9 mouse cellular contexts compared by ENCODE assay signal in genomic region chr5:120143941-120144340, GRCm38 (mm10). TPM values are rescaled to one million over a fixed set of nuclear protein-coding genes. Genes with fewer than 3 reads are reported as not detected.
DNase-seq lines count a peak whose midpoint lies in the region; ATAC-seq lines count a peak whose summit lies in the region.
"Had no signal": no experiment of that assay in that cellular context is flagged by ENCODE, and none has a peak within 500 bp of the region (broad histone marks: within the 10 kb centered on the region; RNA-seq: fewer than 3 reads in every experiment).

No protein-coding gene starts in this region.

- H3K9ac ChIP-seq in forebrain, embryonic 16.5 days (replicated peaks; ENCODE audit: low read depth, low read length): no peak overlapping the region
- H3K9ac ChIP-seq: embryonic facial prominence, embryonic 15.5 days had no signal

- H3K9me3 ChIP-seq in forebrain, embryonic 10.5 days: no peaks in the 10 kb centered on the region
- H3K9me3 ChIP-seq in forebrain, embryonic 16.5 days (ENCODE audit: control insufficient read depth, low read length): no peaks in the 10 kb centered on the region
- H3K9me3 ChIP-seq: embryonic facial prominence, embryonic 15.5 days had no signal

- H3K27me3 ChIP-seq in forebrain, embryonic 10.5 days (ENCODE audit: poor library complexity, severe bottlenecking): 0 out of 2 replicates have a peak, but pooled peaks cover 7% of the 10 kb centered on the region
- H3K27me3 ChIP-seq in forebrain, embryonic 16.5 days (replicated peaks; ENCODE audit: control insufficient read depth, insufficient read depth, low read length): no peaks in the 10 kb centered on the region
- H3K27me3 ChIP-seq: embryonic facial prominence, embryonic 15.5 days had no signal

- H3K4me3 ChIP-seq in forebrain, embryonic 10.5 days: no peak overlapping the region
- H3K4me3 ChIP-seq in forebrain, embryonic 16.5 days (replicated peaks; ENCODE audit: low read length): no peak overlapping the region
- H3K4me3 ChIP-seq: embryonic facial prominence, embryonic 15.5 days had no signal

- WGBS in forebrain, embryonic 10.5 days: 59% methylated on average over 7 of the region's 7 CpGs
- WGBS in forebrain, embryonic 16.5 days: 50% methylated on average over 7 of the region's 7 CpGs

- H3K36me3 ChIP-seq in forebrain, embryonic 10.5 days (replicated peaks): peaks cover 79% of the 10 kb centered on the region
- no peaks in the 10 kb centered on the region for H3K36me3 ChIP-seq in forebrain, embryonic 16.5 days (ENCODE audit: control insufficient read depth, insufficient read depth)

- peak; percentile 37 for DNase-seq in forebrain, embryonic 10.5 days (ENCODE audit: extremely low spot score, low spot score)
- DNase-seq in lung, postnatal 10 days: peak; percentile 16
- DNase-seq in lung, postnatal 25 days (ENCODE audit: low spot score): no peak
- peak; percentile 45 for DNase-seq in embryo, embryonic 10.5 days (ENCODE audit: low spot score)
- DNase-seq in spleen, postnatal 4 days (ENCODE audit: low spot score in 2 of 2): peak; percentile 52 to 85
- DNase-seq in layer of hippocampus, adult 9-11 months: no peak
- no peak for DNase-seq in c-Kit-positive CD71-positive TER-119-positive erythroid progenitor cells, embryonic 14.5 days (ENCODE audit: low spot score)

- no peak for ATAC-seq in forebrain, embryonic 16.5 days

- no peak overlapping the region for H3K4me2 ChIP-seq in forebrain, embryonic 16.5 days (ENCODE audit: low read length)
- H3K4me2 ChIP-seq: embryonic facial prominence, embryonic 15.5 days had no signal

- H3K4me1 ChIP-seq in forebrain, embryonic 10.5 days: peaks cover 26% of the 10 kb centered on the region
- H3K4me1 ChIP-seq in forebrain, embryonic 16.5 days (replicated peaks; ENCODE audit: control insufficient read depth, insufficient read depth, low read length): peaks cover 5% of the 10 kb centered on the region; the same call in 1 of the 2 replicates

- no peak overlapping the region for H3K27ac ChIP-seq in forebrain, embryonic 10.5 days
- H3K27ac ChIP-seq in forebrain, embryonic 16.5 days (ENCODE audit: low read length): no peak overlapping the region
- H3K27ac ChIP-seq: embryonic facial prominence, embryonic 15.5 days had no signal

RNA-seq across cellular contexts. Expression of gene Rbm19, which starts 27.7 kb away (rescaled TPM):
- 36.2 and 38.4 TPM in 2 replicates for polyA plus RNA-seq in forebrain, embryonic 10.5 days (2016; fragmentation: Nextera tagmentation; extraction: Ambion mirVana)
- 16.4 and 16.9 TPM in 2 replicates for polyA plus RNA-seq in forebrain, embryonic 16.5 days (2015; fragmentation: Nextera tagmentation; extraction: Ambion mirVana)

Comparison
In these comparisons a context has a peak if more than half of its experiments do, and no peak if none do; other contexts are left out.
1. DNase-seq: peak in forebrain, embryonic 10.5 days (single experiment), lung, postnatal 10 days (single experiment), embryo, embryonic 10.5 days (single experiment) and spleen, postnatal 4 days (2 of 2); none in lung, postnatal 25 days (single experiment), layer of hippocampus, adult 9-11 months (single experiment) and c-Kit-positive CD71-positive TER-119-positive erythroid progenitor cells, embryonic 14.5 days (single experiment).